Mouse (Mus musculus): ENCODE results near the gene Cpsf3. TPM values are rescaled to one million over a fixed set of nuclear protein-coding genes. Genes with fewer than 3 reads are reported as not detected.

Gene Cpsf3
- polyA plus RNA-seq, 1 experiment from 2014 or later, result 106 TPM

GRCm38 (mm10) chr12:21305741-21306140, 20.6 kb downstream of the Cpsf3 start:
- H3K4me1 ChIP-seq, result no peaks in the 10 kb centered on the region
- WGBS, result 94% methylated on average over 4 of the region's 4 CpGs
- H3K36me3 ChIP-seq, result peaks cover 96% of the 10 kb centered on the region

GRCm38 (mm10) chr12:21306721-21307120, 21.5 kb downstream of the Cpsf3 start:
- H3K27me3 ChIP-seq (ENCODE audit: insufficient read depth, poor library complexity, severe bottlenecking), result no peaks in the 10 kb centered on the region
- H3K4me1 ChIP-seq, result no peaks in the 10 kb centered on the region
- no peak overlapping the region for H3K27ac ChIP-seq
- 85% methylated on average over 4 of the region's 4 CpGs for WGBS
- peaks cover 95% of the 10 kb centered on the region for H3K36me3 ChIP-seq
- H3K9me3 ChIP-seq, result no peaks in the 10 kb centered on the region
- H3K4me3 ChIP-seq, result no peak overlapping the region
- no peak for DNase-seq (ENCODE audit: low spot score)

More at GRCm38 (mm10) chr12:21305741-21306140, 20.6 kb downstream of the Cpsf3 start:
- no peaks in the 10 kb centered on the region for H3K9me3 ChIP-seq
- H3K27ac ChIP-seq, result no peak overlapping the region
- H3K4me3 ChIP-seq, result no peak overlapping the region
- H3K27me3 ChIP-seq (ENCODE audit: insufficient read depth, poor library complexity, severe bottlenecking), result no peaks in the 10 kb centered on the region
- DNase-seq (ENCODE audit: low spot score), result no peak

GRCm38 (mm10) chr12:21312201-21312600, 27.0 kb downstream of the Cpsf3 start:
- WGBS, result 92% methylated on average over 5 of the region's 5 CpGs
- Histone ChIP-seq H3K27me3 (ENCODE audit: insufficient read depth, poor library complexity, severe bottlenecking) (no peaks in the 10 kb centered on the region), H3K9me3 (no peaks in the 10 kb centered on the region), H3K36me3 (peaks cover 82% of the 10 kb centered on the region), H3K4me1 (peaks cover 4% of the 10 kb centered on the region), H3K27ac (no peak overlapping the region), H3K4me3 (no peak overlapping the region)
- DNase-seq (ENCODE audit: low spot score), result no peak

- Histone ChIP-seq H3K27ac (peak within 1 kb of the TSS; percentile 89), H3K4me1 (peaks cover 5% of the 10 kb centered on the region), H3K4me3 (peak within 1 kb of the TSS; percentile 88), H3K27me3 (ENCODE audit: insufficient read depth, poor library complexity, severe bottlenecking) (no peaks in the 10 kb centered on the region), H3K36me3 (peaks cover 60% of the 10 kb centered on the region), H3K9me3 (no peaks in the 10 kb centered on the region)
- DNase-seq (ENCODE audit: low spot score), result peak; percentile 93
- 2% methylated on average over 56 of the region's 59 CpGs for WGBS
Observed at GRCm38 (mm10) chr12:21315923-21316868, 31.0 kb downstream of the Cpsf3 start, which contains the start of gene Iah1. Iah1 (plus strand) TSS chr12:21316389.

- Histone ChIP-seq H3K4me1 (peaks cover 5% of the 10 kb centered on the region), H3K27me3 (ENCODE audit: insufficient read depth, poor library complexity, severe bottlenecking) (no peaks in the 10 kb centered on the region), H3K4me3 (peak overlapping the region; percentile 88), H3K9me3 (no peaks in the 10 kb centered on the region), H3K27ac (peak overlapping the region; percentile 89), H3K36me3 (peaks cover 58% of the 10 kb centered on the region)
- no peak for DNase-seq (ENCODE audit: low spot score)
- 34% methylated on average over 7 of the region's 7 CpGs for WGBS
Observed at GRCm38 (mm10) chr12:21316869-21317265, 31.7 kb downstream of the Cpsf3 start.

- no peak for DNase-seq (ENCODE audit: low spot score)
- Histone ChIP-seq H3K9me3 (no peaks in the 10 kb centered on the region), H3K4me3 (no peak overlapping the region), H3K27me3 (ENCODE audit: insufficient read depth, poor library complexity, severe bottlenecking) (no peaks in the 10 kb centered on the region), H3K4me1 (peaks cover 5% of the 10 kb centered on the region), H3K36me3 (peaks cover 58% of the 10 kb centered on the region), H3K27ac (no peak overlapping the region)
- 81% methylated on average over 12 of the region's 12 CpGs for WGBS
Observed at GRCm38 (mm10) chr12:21318143-21318895, 33.1 kb downstream of the Cpsf3 start.

GRCm38 (mm10) chr12:21320317-21320716, 35.1 kb downstream of the Cpsf3 start:
- H3K9me3 ChIP-seq, result no peaks in the 10 kb centered on the region
- no peak for DNase-seq (ENCODE audit: low spot score)
- H3K4me3 ChIP-seq, result no peak overlapping the region
- H3K36me3 ChIP-seq, result peaks cover 54% of the 10 kb centered on the region
- no peaks in the 10 kb centered on the region for H3K27me3 ChIP-seq (ENCODE audit: insufficient read depth, poor library complexity, severe bottlenecking)
- peaks cover 5% of the 10 kb centered on the region for H3K4me1 ChIP-seq
- no peak overlapping the region for H3K27ac ChIP-seq
- 89% methylated on average over 4 of the region's 4 CpGs for WGBS

GRCm38 (mm10) chr12:21321170-21321569, 36.0 kb downstream of the Cpsf3 start:
- H3K4me3 ChIP-seq, result no peak overlapping the region
- peaks cover 3% of the 10 kb centered on the region; the same call in 1 of the 2 replicates for H3K4me1 ChIP-seq
- 80% methylated on average over 9 of the region's 9 CpGs for WGBS
- DNase-seq (ENCODE audit: low spot score), result peak; percentile 69
- peaks cover 60% of the 10 kb centered on the region for H3K36me3 ChIP-seq
- H3K27me3 ChIP-seq (ENCODE audit: insufficient read depth, poor library complexity, severe bottlenecking), result no peaks in the 10 kb centered on the region
- no peaks in the 10 kb centered on the region for H3K9me3 ChIP-seq
- no peak overlapping the region for H3K27ac ChIP-seq

- no peak overlapping the region for H3K27ac ChIP-seq
- DNase-seq (ENCODE audit: low spot score), result peak; percentile 63
- H3K9me3 ChIP-seq, result no peaks in the 10 kb centered on the region
- 77% methylated on average over 4 of the region's 4 CpGs for WGBS
- peaks cover 72% of the 10 kb centered on the region for H3K36me3 ChIP-seq
- no peaks in the 10 kb centered on the region for H3K4me1 ChIP-seq
- no peak overlapping the region for H3K4me3 ChIP-seq
- H3K27me3 ChIP-seq (ENCODE audit: insufficient read depth, poor library complexity, severe bottlenecking), result no peaks in the 10 kb centered on the region
Observed at GRCm38 (mm10) chr12:21322296-21322695, 37.1 kb downstream of the Cpsf3 start.

- peaks cover 77% of the 10 kb centered on the region for H3K36me3 ChIP-seq
- no peaks in the 10 kb centered on the region for H3K4me1 ChIP-seq
- DNase-seq (ENCODE audit: low spot score), result peak; percentile 62
- H3K27ac ChIP-seq, result no peak overlapping the region
- H3K27me3 ChIP-seq (ENCODE audit: insufficient read depth, poor library complexity, severe bottlenecking), result no peaks in the 10 kb centered on the region
- WGBS, result 81% methylated on average over 9 of the region's 9 CpGs
- no peaks in the 10 kb centered on the region for H3K9me3 ChIP-seq
- no peak overlapping the region for H3K4me3 ChIP-seq
Observed at GRCm38 (mm10) chr12:21322856-21323255, 37.7 kb downstream of the Cpsf3 start.

GRCm38 (mm10) chr12:21324101-21324500, 38.9 kb downstream of the Cpsf3 start:
- Histone ChIP-seq H3K27me3 (ENCODE audit: insufficient read depth, poor library complexity, severe bottlenecking) (no peaks in the 10 kb centered on the region), H3K9me3 (no peaks in the 10 kb centered on the region), H3K36me3 (peaks cover 85% of the 10 kb centered on the region), H3K4me1 (0 out of 2 replicates have a peak, but pooled peaks cover 1% of the 10 kb centered on the region), H3K27ac (no peak overlapping the region), H3K4me3 (no peak overlapping the region)
- WGBS, result 80% methylated on average over 5 of the region's 5 CpGs
- DNase-seq (ENCODE audit: low spot score), result peak; percentile 50

GRCm38 (mm10) chr12:21325266-21325665, 40.1 kb downstream of the Cpsf3 start:
- Histone ChIP-seq H3K36me3 (peaks cover 87% of the 10 kb centered on the region), H3K4me1 (0 out of 2 replicates have a peak, but pooled peaks cover 7% of the 10 kb centered on the region), H3K27me3 (ENCODE audit: insufficient read depth, poor library complexity, severe bottlenecking) (no peaks in the 10 kb centered on the region), H3K9me3 (no peaks in the 10 kb centered on the region), H3K27ac (no peak overlapping the region), H3K4me3 (no peak overlapping the region)
- WGBS, result 86% methylated on average over 8 of the region's 8 CpGs
- peak; percentile 65 for DNase-seq (ENCODE audit: low spot score)

GRCm38 (mm10) chr12:21326325-21326724, 41.1 kb downstream of the Cpsf3 start:
- peak; percentile 13 for DNase-seq (ENCODE audit: low spot score)
- Histone ChIP-seq H3K4me3 (no peak overlapping the region), H3K27me3 (ENCODE audit: insufficient read depth, poor library complexity, severe bottlenecking) (no peaks in the 10 kb centered on the region), H3K9me3 (no peaks in the 10 kb centered on the region), H3K4me1 (0 out of 2 replicates have a peak, but pooled peaks cover 7% of the 10 kb centered on the region), H3K36me3 (peaks cover 91% of the 10 kb centered on the region), H3K27ac (no peak overlapping the region)
- WGBS, result 86% methylated on average over 3 of the region's 3 CpGs
